Mouse (Mus musculus) gastrocnemius, postnatal 25 days (tissue): Measurements from ENCODE around the gene Dmwd. TPM values are rescaled to one million over a fixed set of nuclear protein-coding genes. Genes with fewer than 3 reads are reported as not detected.

Experiments used
- DNase-seq: peaks from one replicate; pipeline ENCODE4 v3.0.0; 2022
- total RNA-seq, 2 experiments: library from RNA; stranded (reverse); gene quantifications; 1 replicate in 1 of 2; 2 replicates in 1 of 2; pipeline ENCODE4 v1.2.3; 2021

Gene Dmwd
- total RNA-seq, 2 experiments from 2014 or later = 22.4 to 22.7 TPM

DNA sequence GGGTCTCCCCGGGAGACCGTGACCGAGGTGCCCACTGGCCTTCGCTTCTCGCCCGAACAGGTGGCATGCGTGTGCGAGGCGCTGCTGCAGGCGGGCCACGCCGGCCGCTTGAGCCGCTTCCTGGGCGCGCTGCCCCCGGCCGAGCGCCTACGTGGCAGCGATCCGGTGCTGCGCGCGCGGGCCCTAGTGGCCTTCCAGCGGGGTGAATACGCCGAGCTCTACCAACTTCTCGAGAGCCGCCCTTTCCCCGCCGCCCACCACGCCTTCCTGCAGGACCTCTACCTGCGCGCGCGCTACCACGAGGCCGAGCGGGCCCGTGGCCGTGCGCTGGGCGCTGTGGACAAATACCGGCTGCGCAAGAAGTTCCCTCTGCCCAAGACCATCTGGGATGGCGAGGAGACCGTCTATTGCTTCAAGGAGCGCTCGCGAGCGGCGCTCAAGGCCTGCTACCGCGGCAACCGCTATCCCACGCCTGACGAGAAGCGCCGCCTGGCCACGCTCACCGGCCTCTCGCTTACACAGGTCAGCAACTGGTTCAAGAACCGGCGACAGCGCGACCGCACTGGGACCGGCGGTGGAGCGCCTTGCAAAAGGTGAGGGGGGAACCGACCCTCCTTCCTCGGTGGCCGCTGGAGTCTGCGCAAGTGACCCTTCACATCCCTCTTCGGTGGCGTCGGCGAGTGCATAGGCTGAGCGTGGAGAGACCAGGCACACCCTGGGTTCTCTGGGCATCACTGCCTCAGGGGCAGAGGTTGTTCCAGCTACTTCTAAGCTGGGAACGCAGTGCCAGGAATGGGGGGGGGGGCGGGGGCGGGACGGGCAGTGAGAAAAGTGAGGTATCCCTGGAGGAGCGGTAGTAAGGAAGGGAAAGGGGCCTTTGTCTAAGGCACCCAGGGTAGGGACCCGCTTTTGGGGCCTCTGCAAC lies 19.1 kb downstream of the Dmwd start:
- DNase-seq = peak; percentile 69

DNA sequence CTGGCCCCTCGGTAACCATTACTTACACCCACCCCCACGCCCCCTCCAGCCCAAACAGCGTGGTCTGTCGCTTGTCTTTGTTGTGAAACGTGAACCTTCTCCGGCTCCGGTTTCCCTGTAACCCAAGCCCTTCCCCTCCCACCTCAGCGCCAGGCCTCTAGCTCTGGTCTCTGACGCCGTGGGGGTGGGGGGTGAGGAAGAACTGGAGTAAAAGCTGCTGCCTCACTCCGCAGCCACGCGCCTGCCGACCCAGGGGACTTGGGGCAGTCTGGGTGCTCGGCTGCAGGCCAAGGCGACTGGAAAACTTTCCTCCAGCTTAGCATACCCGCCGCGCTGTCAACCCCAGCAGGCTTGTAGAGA lies 19.7 kb downstream of the Dmwd start:
- peak; percentile 66 for DNase-seq

DNA sequence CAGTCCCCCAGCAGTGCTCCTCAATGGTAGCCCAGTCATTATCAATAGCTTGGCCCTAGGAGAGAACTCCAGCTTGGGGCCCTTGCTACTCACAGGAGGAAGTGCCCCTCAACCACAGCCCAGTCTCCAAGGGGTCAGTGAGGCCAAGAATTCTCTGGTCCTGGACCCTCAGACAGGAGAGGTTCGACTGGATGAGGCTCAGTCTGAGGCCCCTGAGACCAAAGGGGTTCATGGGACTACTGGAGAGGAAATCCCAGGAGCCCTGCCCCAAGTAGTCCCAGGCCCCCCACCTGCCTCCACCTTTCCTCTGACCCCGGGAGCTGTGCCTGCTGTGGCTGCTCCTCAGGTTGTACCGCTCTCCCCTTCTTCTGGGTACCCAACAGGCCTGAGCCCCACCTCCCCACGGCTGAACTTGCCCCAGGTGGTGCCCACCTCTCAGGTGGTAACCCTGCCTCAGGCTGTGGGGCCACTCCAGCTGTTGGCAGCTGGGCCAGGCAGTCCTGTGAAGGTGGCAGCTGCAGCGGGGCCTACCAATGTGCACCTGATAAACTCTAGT lies 20.5 kb downstream of the Dmwd start:
- no peak for DNase-seq

DNA sequence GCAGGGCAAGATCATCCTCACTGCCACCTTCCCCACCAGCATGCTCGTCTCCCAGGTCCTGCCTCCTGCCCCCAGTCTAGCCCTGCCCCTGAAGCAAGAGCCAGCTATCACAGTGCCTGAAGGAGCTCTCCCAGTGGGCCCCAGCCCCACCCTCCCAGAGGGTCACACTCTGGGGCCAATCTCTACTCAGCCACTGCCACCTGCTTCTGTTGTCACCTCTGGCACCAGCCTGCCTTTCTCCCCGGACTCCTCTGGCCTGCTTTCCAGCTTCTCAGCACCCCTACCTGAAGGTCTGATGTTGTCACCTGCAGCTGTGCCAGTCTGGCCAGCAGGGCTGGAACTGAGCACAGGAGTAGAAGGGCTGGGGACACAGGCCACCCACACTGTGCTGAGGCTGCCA lies 21.2 kb downstream of the Dmwd start:
- no peak for DNase-seq

DNA sequence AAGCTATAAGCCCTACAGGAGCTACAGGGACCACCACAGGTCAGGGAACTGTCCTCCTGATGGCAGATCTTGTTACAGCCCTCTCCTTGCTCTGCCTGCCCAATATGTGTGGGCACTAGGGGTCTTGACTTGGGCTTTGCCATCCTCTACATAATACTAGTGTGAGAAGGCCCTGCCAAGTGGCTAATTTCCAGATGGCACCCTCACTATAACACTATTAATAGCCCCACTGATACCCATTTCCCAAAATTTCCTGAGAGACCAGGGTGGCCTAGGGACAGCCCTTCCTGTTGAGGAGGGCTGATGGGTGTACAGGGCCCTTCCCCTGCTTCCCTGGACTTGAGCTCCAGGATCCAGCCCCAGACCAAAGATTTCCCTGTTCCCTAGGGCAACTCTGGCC lies 21.8 kb downstream of the Dmwd start:
- DNase-seq = no peak

DNA sequence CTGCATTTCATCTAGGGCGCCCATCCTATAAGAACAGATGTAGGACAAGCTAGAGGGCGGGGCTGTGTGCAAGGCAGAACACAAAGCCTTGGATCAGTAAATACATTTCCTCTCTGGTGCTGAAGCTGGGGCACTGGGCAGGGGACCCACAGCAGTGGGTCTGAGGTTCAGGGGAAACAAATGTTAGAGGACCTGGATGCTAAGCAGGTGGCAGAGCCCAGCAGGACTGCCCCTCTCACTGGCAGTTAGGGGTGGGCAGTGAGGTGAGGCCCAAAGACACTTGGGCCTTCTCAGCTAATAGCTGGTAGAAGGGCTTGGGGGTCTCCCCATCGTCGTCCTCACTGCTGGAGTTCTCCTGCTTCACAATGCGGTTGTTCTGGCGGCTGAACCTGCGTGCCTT lies 22.8 kb downstream of the Dmwd start:
- DNase-seq = no peak

DNA sequence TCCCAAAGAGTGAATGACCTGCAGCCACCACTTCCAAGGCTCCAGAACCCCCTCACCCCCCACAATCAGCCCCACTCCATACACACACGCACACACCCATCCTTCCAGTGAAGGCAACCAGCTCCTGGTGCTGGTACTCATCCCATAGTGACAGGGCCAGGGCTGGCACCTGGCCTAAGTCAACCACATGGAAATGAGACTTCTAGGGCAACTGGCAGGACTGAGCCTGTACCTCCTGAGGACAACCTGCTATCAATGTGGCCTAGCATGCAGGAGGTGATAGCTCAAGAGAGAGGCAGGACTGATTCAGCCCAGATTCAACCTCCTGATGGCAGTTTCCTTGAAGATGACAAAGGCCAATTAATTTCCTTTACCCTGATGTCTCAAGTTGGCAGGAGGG lies 24.3 kb downstream of the Dmwd start:
- DNase-seq = peak; percentile 4

DNA sequence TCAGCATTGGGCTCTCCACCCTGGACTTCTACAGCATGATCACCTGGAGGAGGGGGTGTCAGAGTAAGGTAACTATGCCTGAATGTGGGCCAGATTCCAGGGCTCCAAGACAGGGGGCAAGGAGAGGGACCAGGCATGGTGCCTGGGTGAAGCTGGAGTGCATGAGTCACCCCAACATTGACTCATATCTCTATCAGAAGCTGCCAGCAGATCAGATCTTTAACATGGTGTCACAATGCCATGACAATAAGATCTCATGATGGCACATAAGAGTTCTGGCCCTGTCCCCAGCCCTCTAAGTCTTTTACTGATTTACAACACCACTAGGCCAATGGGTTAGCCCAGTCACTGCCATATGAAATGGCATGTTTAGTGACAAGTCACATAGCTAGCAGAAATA lies 27.7 kb downstream of the Dmwd start:
- DNase-seq = no peak

DNA sequence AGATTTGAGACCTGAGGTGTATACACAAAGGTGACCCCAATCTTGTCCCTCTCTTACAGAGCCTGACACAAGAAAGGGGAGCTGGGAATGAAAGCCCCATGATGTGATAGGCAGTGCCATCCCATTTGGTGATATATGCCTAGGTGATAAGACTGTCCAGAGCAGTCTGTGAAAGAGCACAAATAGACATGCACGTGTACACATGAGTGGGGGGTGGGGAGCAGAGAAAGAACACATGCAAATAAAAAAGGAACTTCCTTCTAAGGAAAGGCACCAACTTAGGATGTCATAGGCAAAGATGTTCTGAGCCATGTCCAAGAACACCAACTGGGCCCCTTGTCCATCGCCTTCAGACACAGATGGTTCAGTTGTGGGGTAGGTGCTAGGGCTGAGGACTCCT lies 28.5 kb downstream of the Dmwd start:
- DNase-seq = no peak

DNA sequence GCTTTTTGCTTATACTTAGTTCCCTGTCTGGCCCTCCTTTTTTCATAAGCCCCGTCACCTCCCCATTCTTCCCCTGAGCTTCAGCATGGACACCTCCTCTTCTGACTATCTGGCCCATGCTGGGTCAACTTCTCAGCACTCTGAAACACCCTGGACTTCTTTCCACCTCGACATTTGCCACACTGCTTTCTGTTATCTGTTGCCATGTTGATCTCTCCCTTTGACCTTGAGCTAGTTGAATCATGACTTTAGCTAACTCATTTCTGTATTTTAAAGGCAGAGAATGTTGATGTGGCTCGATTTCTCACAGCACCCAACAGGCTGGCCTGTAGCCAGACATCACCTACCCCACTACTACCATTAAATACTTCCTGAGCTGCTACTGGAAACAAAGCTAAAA lies 31.4 kb downstream of the Dmwd start:
- DNase-seq = no peak

DNA sequence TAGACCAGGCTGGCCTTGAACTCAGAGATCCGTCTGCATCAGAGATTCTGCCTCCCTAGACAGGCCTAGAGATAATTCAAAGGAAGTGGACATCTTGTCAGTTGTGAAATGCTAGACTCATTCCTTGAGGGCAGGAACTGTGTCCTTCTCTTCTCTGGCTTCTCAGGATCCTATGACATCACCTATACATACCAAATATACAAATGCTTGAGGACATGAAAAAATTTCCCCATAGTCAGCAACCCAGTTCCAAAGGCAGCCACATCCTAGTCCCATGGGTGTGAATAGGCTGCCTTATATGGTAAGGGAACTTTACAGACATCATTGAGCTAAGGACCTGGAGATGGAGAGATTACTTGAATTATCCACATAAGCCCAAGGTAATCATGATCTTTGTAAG lies 33.5 kb downstream of the Dmwd start:
- DNase-seq = no peak

DNA sequence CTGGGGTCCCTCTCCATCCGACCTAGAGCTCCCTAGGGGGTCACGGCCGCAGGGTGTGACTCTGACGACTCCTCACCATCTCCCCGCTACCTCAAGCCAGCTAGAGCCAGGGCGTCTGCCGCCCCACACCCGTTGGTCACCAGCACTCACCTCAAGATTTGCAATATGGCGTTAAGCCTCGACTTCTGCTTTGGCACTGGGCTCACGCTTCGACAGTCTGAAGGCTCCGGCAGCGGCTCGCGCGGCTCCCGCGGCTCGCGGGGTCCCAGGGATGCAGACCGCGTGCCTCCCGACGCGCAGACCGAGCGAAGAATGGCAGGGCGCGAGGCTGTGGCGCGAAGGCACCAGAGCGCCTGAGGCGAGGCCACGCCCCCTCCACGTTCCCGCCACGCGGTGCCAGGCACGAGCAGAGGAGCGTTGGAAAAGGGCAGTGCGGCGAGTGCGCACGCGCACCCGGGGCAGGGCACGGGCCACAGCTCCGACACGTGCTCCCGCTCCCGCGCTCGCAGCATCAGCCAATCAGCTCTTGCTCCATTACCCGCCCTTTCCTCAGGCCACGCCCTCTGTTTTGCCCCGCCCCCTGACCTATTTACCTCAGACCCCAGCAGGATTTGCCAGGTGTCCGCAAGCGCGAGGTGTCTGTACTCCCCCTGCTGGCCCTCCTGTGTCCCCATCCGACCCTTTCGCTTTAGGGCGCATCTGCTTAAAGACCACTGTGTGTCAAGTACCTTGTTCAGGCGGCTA lies 42.2 kb downstream of the Dmwd start, which contains the start of gene Gm4969:
TSS of gene Gm4969 (minus strand) at position 341 of the 744 bp plus-strand sequence.
- DNase-seq = peak; percentile 56

DNA sequence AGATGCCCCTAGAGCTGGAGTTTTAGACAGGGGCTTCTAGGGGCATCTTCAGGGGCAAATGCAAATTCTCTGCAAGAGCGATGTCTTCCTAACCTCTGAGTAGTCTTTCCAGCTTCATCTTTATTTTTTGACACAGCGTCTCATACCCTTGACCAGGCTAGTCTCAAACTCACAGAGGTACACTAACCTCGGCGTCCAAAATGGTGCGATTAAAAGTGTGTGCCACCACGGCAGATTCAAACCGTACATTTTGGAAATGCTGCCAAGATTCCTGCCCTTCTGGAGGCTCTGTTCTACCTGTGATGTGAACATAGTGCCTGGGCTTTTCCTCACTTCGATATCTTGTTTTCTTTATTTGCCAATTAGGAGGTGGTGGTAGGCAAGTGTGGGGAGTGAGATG lies 43.1 kb downstream of the Dmwd start:
- no peak for DNase-seq

DNA sequence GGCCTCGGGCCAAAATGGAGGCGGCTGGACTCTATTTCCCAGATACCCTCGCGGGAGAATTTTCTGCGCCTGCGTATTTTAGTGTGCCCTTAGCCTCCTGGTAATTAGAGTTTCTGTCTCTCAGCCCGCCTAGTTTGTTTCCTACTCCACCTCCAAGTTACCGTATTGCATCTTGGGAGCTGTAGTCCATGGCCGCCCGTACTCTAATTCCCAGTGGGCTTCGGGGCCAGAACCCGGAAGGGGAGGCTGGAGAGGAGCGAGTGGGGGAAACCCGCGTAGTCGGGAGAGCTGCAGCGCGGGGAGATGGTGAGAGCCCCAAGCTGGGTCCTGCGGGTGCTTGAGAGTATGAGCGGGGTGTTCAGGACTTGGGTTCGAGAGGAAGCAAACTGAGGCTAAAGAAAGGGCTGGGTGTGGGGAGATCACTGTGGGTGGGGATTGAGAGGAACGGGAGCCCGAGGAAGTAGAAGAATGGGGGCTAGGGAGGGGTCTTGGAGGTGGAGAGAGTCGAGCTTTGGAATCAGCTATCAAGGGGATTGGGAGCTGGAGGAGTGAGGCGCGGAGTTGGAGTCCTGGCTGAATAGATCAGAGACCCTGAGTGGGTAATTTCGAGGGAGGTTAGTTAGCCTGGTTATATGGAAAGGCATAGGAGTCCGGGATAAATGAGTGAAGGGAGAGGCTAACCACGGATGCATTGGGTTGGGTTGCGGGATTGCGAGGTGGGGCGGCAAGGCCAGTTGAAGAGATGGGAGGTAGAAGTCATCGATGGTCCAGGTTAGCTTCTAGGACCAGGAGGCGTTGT lies 43.8 kb downstream of the Dmwd start, which contains the start of gene Fbxo46:
TSS of gene Fbxo46 (plus strand) at position 229 of the 799 bp plus-strand sequence.
- DNase-seq = peak; percentile 95

DNA sequence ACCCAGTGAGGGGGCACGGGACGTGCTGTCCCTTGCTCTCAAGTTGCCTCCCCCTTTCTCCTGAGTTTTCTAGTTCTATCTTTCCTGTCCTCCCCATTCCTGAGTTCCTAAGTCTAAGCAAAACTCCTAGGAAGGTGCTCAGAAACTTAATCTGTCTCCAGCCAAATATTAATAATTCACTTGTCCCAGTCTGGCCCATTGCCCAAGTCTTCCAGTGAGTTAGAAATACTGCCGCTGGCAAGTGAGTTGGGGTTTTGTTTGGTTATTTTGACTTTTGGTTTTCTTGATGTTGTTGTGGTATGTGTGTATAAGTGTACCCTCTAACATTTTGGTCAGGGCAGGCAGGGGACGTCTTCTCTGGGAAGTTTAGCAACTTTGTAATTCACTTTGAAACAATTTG lies 45.7 kb downstream of the Dmwd start:
- no peak for DNase-seq

DNA sequence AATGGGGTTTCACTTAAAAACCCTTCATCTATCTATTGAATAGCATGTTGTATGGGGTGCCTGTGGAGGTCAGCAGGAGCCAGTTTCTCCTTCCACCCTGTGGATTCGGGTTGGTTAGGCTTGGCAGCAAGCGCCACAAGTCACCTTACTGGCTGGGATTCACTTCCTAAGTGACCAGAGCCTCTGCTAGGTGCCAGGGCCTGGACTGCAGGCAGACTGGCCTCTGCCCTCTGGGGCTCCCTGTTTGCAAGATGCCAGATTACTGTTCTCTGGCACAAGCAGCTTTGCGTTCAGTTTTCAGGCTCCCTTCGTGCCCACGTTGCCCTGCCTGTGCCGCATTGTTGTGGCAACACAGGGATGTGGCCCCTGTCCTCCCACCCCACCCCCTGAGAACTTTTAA lies 48.7 kb downstream of the Dmwd start:
- no peak for DNase-seq

DNA sequence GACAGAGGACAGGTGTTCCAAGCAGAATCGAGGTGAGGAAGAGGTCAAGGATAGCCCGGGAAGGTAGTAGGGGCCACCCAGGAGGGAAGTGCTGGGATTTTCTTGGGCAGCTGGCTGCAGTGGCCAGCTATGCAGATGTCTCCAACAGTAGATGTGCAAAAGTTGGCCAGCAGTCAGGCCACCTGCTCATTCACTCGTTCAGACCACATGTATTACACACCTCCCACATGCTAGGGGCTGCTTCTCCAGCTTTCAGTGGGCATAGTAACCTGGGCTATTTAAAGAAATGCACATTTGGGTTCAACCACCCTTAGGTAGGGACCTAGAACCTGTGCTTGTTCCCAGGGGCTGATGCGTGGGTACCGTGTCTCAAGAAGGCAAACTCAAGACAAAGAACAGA lies 51.7 kb downstream of the Dmwd start:
- no peak for DNase-seq

DNA sequence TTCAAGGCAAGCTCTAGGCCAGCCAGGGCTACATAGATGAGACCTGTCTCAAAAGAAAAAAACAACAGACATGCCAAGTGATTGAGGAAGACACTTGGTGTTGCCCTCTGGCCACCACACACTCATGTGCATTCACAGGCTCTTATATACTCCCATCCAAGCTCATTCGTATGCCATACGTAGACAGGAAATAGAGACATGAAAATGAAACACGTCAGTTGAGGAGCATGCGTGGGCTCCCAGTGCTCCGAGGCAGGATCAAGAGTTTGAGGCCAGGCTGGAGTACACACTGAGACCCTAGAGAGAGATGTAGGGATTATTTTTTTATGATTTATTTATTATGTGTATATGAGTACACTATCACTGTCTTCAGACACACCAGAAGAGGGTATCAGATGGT lies 53.4 kb downstream of the Dmwd start:
- DNase-seq = no peak

DNA sequence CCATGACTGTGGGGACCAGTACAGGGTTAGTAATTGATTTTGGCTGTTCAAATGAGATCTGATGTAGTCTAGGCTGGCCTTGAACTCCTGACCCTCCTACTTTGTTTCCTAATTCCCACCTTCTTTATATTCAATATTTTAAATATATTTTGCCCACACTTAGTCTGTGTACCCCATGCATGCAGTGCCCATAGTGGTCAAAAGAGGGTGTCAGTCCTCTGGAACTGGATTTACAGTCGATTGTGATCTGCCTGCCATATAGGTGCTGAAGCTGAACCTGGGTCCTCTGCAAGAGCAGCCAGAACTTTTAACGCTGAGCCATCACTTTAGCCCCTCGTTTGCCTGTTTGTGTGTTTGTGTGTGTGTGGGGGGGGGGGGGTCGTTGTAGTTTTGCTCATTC lies 54.6 kb downstream of the Dmwd start:
- no peak for DNase-seq

DNA sequence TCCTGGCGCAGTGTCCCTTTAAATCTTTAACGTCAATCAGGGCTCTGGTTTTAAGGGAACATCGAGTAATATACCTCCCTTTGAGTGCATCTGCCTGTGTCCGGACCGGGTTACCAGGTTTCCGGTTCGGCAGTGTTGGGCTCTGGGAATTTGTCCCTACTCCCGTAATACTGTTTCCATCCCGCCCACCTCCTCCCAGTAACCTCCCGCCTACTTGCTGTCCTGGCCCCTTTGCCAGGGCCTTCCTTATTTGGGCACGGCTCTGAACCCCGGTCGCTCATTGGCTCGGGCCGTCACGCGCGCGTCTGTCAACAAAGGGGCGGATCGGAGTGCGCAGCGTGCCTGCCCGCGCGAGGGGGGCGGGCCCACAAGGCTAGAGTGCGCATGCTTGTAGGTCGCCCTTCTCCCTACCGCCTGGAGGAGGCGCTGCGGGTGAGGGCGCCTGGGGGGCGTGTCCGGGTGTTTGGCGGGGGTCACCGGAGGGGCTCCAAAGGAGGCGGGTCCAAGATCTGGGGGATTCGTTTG lies 55.4 kb downstream of the Dmwd start:
- peak; percentile 99 for DNase-seq
